Mouse (Mus musculus): ENCODE results near the gene Dhrs4.

GRCm38 (mm10) chr14:55457693-55458092 is 20.9 kb upstream of the Dhrs4 start:
- no peak for TF ChIP-seq POLR2A (IDR thresholded peaks at IDR 0.05; ENCODE audit: extremely low read depth, insufficient read depth, low read length)
- TF ChIP-seq CTCF (IDR thresholded peaks at IDR 0.05; ENCODE audit: extremely low read depth, insufficient read depth, low read length): no peak

Measured in cortical plate, adult 2 months (tissue).